Mouse (Mus musculus): ENCODE results near the gene Ercc6l2. TPM values are rescaled to one million over a fixed set of nuclear protein-coding genes. Genes with fewer than 3 reads are reported as not detected.

Gene Ercc6l2
- 14.0 and 15.5 TPM in 2 replicates for polyA plus RNA-seq (2015; fragmentation: Nextera tagmentation; extraction: Ambion mirVana)

- H3K4me1 ChIP-seq (replicated peaks) = peaks cover 21% of the 10 kb centered on the region
- H3K9ac ChIP-seq = peak within 1 kb of the TSS; percentile 70
- peak within 1 kb of the TSS; percentile 56 for H3K4me3 ChIP-seq
- H3K4me2 ChIP-seq = peak within 1 kb of the TSS; percentile 82
- H3K36me3 ChIP-seq = no peaks in the 10 kb centered on the region
- no peaks in the 10 kb centered on the region for H3K9me3 ChIP-seq
- peak within 1 kb of the TSS; percentile 97 for H3K27ac ChIP-seq (replicated peaks)
- H3K27me3 ChIP-seq = no peaks in the 10 kb centered on the region
- ATAC-seq (ENCODE audit: low FRiP score, low read depth) = peak; percentile 100
- under 1% methylated on average over 80 of the region's 87 CpGs for WGBS
Observed at GRCm38 (mm10) chr13:63814746-63815681, at the start of gene Ercc6l2. Ercc6l2 (plus strand) TSS chr13:63815240.

GRCm38 (mm10) chr13:63766065-63766464 is 49.0 kb upstream of the Ercc6l2 start:
- Histone ChIP-seq H3K4me2 (no peak overlapping the region), H3K36me3 (no peaks in the 10 kb centered on the region), H3K9me3 (no peaks in the 10 kb centered on the region), H3K27me3 (no peaks in the 10 kb centered on the region), H3K4me3 (no peak overlapping the region), H3K4me1 (replicated peaks) (no peaks in the 10 kb centered on the region), H3K9ac (no peak overlapping the region), H3K27ac (replicated peaks) (no peak overlapping the region)
- ATAC-seq (ENCODE audit: low FRiP score, low read depth) = no peak
- WGBS = 70% methylated on average over 11 of the region's 11 CpGs

- Histone ChIP-seq H3K9ac (no peak overlapping the region), H3K4me2 (no peak overlapping the region), H3K27ac (replicated peaks) (no peak overlapping the region), H3K36me3 (no peaks in the 10 kb centered on the region), H3K9me3 (no peaks in the 10 kb centered on the region), H3K4me1 (replicated peaks) (no peaks in the 10 kb centered on the region), H3K27me3 (no peaks in the 10 kb centered on the region), H3K4me3 (no peak overlapping the region)
- WGBS = 91% methylated on average over 3 of the region's 3 CpGs
- ATAC-seq (ENCODE audit: low FRiP score, low read depth) = no peak
Observed at GRCm38 (mm10) chr13:63771009-63771408, 44.0 kb upstream of the Ercc6l2 start.

GRCm38 (mm10) chr13:63778925-63779324 is 36.1 kb upstream of the Ercc6l2 start:
- Histone ChIP-seq H3K4me2 (no peak overlapping the region), H3K9me3 (no peaks in the 10 kb centered on the region), H3K36me3 (no peaks in the 10 kb centered on the region), H3K27me3 (no peaks in the 10 kb centered on the region), H3K9ac (no peak overlapping the region), H3K27ac (replicated peaks) (no peak overlapping the region), H3K4me3 (no peak overlapping the region), H3K4me1 (replicated peaks) (0 out of 2 replicates have a peak, but pooled peaks cover 3% of the 10 kb centered on the region)
- WGBS = 72% methylated on average over 4 of the region's 4 CpGs
- ATAC-seq (ENCODE audit: low FRiP score, low read depth) = no peak

GRCm38 (mm10) chr13:63779376-63780291 is 35.4 kb upstream of the Ercc6l2 start:
- Histone ChIP-seq H3K4me3 (no peak overlapping the region), H3K27me3 (no peaks in the 10 kb centered on the region), H3K4me2 (no peak overlapping the region), H3K36me3 (no peaks in the 10 kb centered on the region), H3K4me1 (replicated peaks) (0 out of 2 replicates have a peak, but pooled peaks cover 3% of the 10 kb centered on the region), H3K9ac (no peak overlapping the region), H3K27ac (replicated peaks) (no peak overlapping the region; the same call in 1 of the 2 replicates), H3K9me3 (no peaks in the 10 kb centered on the region)
- 42% methylated on average over 2 of the region's 2 CpGs for WGBS
- ATAC-seq (ENCODE audit: low FRiP score, low read depth) = peak; percentile 71; the same call in 1 of the 2 replicates

GRCm38 (mm10) chr13:63792234-63792831 is 22.7 kb upstream of the Ercc6l2 start:
- Histone ChIP-seq H3K9me3 (no peaks in the 10 kb centered on the region), H3K4me3 (no peak overlapping the region), H3K9ac (no peak overlapping the region), H3K4me1 (replicated peaks) (no peaks in the 10 kb centered on the region), H3K36me3 (no peaks in the 10 kb centered on the region), H3K27me3 (no peaks in the 10 kb centered on the region), H3K27ac (replicated peaks) (no peak overlapping the region), H3K4me2 (no peak overlapping the region)
- 99% methylated on average over 2 of the region's 2 CpGs for WGBS
- no peak for ATAC-seq (ENCODE audit: low FRiP score, low read depth)

- Histone ChIP-seq H3K9me3 (no peaks in the 10 kb centered on the region), H3K4me1 (replicated peaks) (no peaks in the 10 kb centered on the region), H3K4me2 (no peak overlapping the region), H3K36me3 (no peaks in the 10 kb centered on the region), H3K27ac (replicated peaks) (no peak overlapping the region), H3K4me3 (no peak overlapping the region), H3K27me3 (no peaks in the 10 kb centered on the region), H3K9ac (no peak overlapping the region)
- WGBS = 85% methylated on average over 7 of the region's 7 CpGs
- no peak for ATAC-seq (ENCODE audit: low FRiP score, low read depth)
Observed at GRCm38 (mm10) chr13:63793345-63794308, 21.4 kb upstream of the Ercc6l2 start.

GRCm38 (mm10) chr13:63798677-63799076 is 16.4 kb upstream of the Ercc6l2 start:
- WGBS = 94% methylated on average over 3 of the region's 3 CpGs
- ATAC-seq (ENCODE audit: low FRiP score, low read depth) = no peak
- Histone ChIP-seq H3K27ac (replicated peaks) (no peak overlapping the region), H3K4me2 (no peak overlapping the region), H3K9me3 (no peaks in the 10 kb centered on the region), H3K36me3 (no peaks in the 10 kb centered on the region), H3K27me3 (no peaks in the 10 kb centered on the region), H3K4me1 (replicated peaks) (no peaks in the 10 kb centered on the region), H3K9ac (no peak overlapping the region), H3K4me3 (no peak overlapping the region)

GRCm38 (mm10) chr13:63799940-63800339 is 15.1 kb upstream of the Ercc6l2 start:
- H3K4me1 ChIP-seq (replicated peaks) = no peaks in the 10 kb centered on the region

GRCm38 (mm10) chr13:63801289-63801688 is 13.8 kb upstream of the Ercc6l2 start:
- Histone ChIP-seq H3K36me3 (no peaks in the 10 kb centered on the region), H3K4me2 (no peak overlapping the region), H3K4me1 (replicated peaks) (no peaks in the 10 kb centered on the region), H3K27ac (replicated peaks) (no peak overlapping the region), H3K27me3 (no peaks in the 10 kb centered on the region), H3K9ac (no peak overlapping the region), H3K9me3 (no peaks in the 10 kb centered on the region), H3K4me3 (no peak overlapping the region)
- 100% methylated on average over 1 of the region's 1 CpGs for WGBS
- ATAC-seq (ENCODE audit: low FRiP score, low read depth) = no peak

More at GRCm38 (mm10) chr13:63799940-63800339, 15.1 kb upstream of the Ercc6l2 start:
- 79% methylated on average over 1 of the region's 1 CpGs for WGBS
- no peak overlapping the region for H3K27ac ChIP-seq (replicated peaks)
- no peaks in the 10 kb centered on the region for H3K9me3 ChIP-seq
- H3K4me2 ChIP-seq = no peak overlapping the region
- H3K4me3 ChIP-seq = no peak overlapping the region
- no peak for ATAC-seq (ENCODE audit: low FRiP score, low read depth)
- no peak overlapping the region for H3K9ac ChIP-seq
- no peaks in the 10 kb centered on the region for H3K36me3 ChIP-seq
- no peaks in the 10 kb centered on the region for H3K27me3 ChIP-seq

GRCm38 (mm10) chr13:63807233-63807632 is 7.8 kb upstream of the Ercc6l2 start:
- ATAC-seq (ENCODE audit: low FRiP score, low read depth) = no peak
- WGBS = 89% methylated on average over 1 of the region's 1 CpGs
- no peaks in the 10 kb centered on the region for H3K27me3 ChIP-seq

More at GRCm38 (mm10) chr13:63807233-63807632, 7.8 kb upstream of the Ercc6l2 start:
- H3K4me2 ChIP-seq = no peak overlapping the region
- H3K36me3 ChIP-seq = no peaks in the 10 kb centered on the region
- H3K9ac ChIP-seq = no peak overlapping the region
- no peak overlapping the region for H3K27ac ChIP-seq (replicated peaks)
- H3K4me3 ChIP-seq = no peak overlapping the region
- no peaks in the 10 kb centered on the region for H3K9me3 ChIP-seq
- H3K4me1 ChIP-seq (replicated peaks) = no peaks in the 10 kb centered on the region

Data from hindbrain, embryonic 15.5 days (tissue).